Mouse (Mus musculus) lung, embryonic 16.5 days (tissue): ENCODE data around the gene Rab30. TPM values are rescaled to one million over a fixed set of nuclear protein-coding genes. Genes with fewer than 3 reads are reported as not detected.

Experiments used
- ATAC-seq: fragments of 200-750 bp; cut with Nextera tagmentation; 2 replicates; pipeline ENCODE4 v1.8.0; 2017; ENCODE audit warnings: low read depth, mild to moderate bottlenecking, moderate library complexity
- H3K27ac ChIP-seq: fragments of 300-500 bp; sonication (generic); 2 replicates; pipeline ENCODE4 v1.5.1; 2014; ENCODE audit warnings: mild to moderate bottlenecking, control low read depth, low read length
- H3K27me3 ChIP-seq: fragments of 300-500 bp; sonication (generic); 2 replicates; pipeline ENCODE4 v1.6.1; 2014; ENCODE audit warnings: low read depth, low read length, mixed read lengths; ENCODE audit not compliant: control insufficient read depth, insufficient read depth
- H3K36me3 ChIP-seq: fragments of 300-500 bp; sonication (generic); 2 replicates; pipeline ENCODE4 v1.6.1; 2014; ENCODE audit warnings: low read length; ENCODE audit not compliant: control insufficient read depth, insufficient read depth
- H3K4me1 ChIP-seq: fragments of 300-500 bp; sonication (generic); replicated peaks from 2 replicates; pipeline ENCODE4 v1.6.1; 2014; ENCODE audit warnings: low read length, mixed read lengths; ENCODE audit not compliant: control insufficient read depth, insufficient read depth
- H3K4me2 ChIP-seq: fragments of 300-500 bp; sonication (generic); 2 replicates; pipeline ENCODE4 v1.6.1; 2014; ENCODE audit warnings: low read depth, low read length, control low read depth
- H3K4me3 ChIP-seq: fragments of 300-500 bp; sonication (generic); 2 replicates; pipeline ENCODE4 v1.5.1; 2014; ENCODE audit warnings: mild to moderate bottlenecking, low read length, control low read depth
- H3K9ac ChIP-seq: fragments of 300-500 bp; sonication (generic); 2 replicates; pipeline ENCODE4 v1.6.1; 2014; ENCODE audit warnings: low read length, control low read depth
- H3K9me3 ChIP-seq: fragments of 300-500 bp; sonication (generic); 2 replicates; pipeline ENCODE4 v1.6.1; 2016; ENCODE audit warnings: low read length; ENCODE audit not compliant: control insufficient read depth
- WGBS: fragments of 180-500 bp; shearing (Covaris S2); extraction: QIAGEN DNeasy Blood & Tissue Kit; methylation state at CpG from one replicate; pipeline ENCODE4 v1.1.7; 2014; 5-methylcytosine and 5-hydroxymethylcytosine counted together
- polyA plus RNA-seq: library from polyadenylated mRNA; unstranded; fragments of >200 nt; fragmentation: Nextera tagmentation; extraction: Ambion mirVana; gene quantifications from 2 replicates; pipeline ENCODE4 v1.2.1, GENCODE M21; 2015

The Rab30 gene
- polyA plus RNA-seq: 5.0 and 5.6 TPM in 2 replicates

- peak within 1 kb of the TSS; percentile 86 for H3K4me2 ChIP-seq
- H3K9ac ChIP-seq: peak within 1 kb of the TSS; percentile 86
- peaks cover 6% of the 10 kb centered on the region; the same call in 1 of the 2 replicates for H3K36me3 ChIP-seq
- H3K27ac ChIP-seq: peak within 1 kb of the TSS; percentile 93
- ATAC-seq: peak; percentile 100
- WGBS: under 1% methylated on average over 38 of the region's 38 CpGs
- no peaks in the 10 kb centered on the region for H3K27me3 ChIP-seq
- H3K4me3 ChIP-seq: peak within 1 kb of the TSS; percentile 65
- H3K4me1 ChIP-seq: peaks cover 14% of the 10 kb centered on the region
- no peaks in the 10 kb centered on the region for H3K9me3 ChIP-seq
Measured at GRCm38 (mm10) chr7:92741152-92741860, at the start of gene Rab30. Gene Rab30 (plus strand): TSS chr7:92741603.

- no peaks in the 10 kb centered on the region for H3K36me3 ChIP-seq
- no peaks in the 10 kb centered on the region for H3K4me1 ChIP-seq
- H3K9me3 ChIP-seq: no peaks in the 10 kb centered on the region
- no peak overlapping the region for H3K4me3 ChIP-seq
- H3K27ac ChIP-seq: no peak overlapping the region
- ATAC-seq: no peak
- WGBS: 53% methylated on average over 3 of the region's 3 CpGs
- H3K27me3 ChIP-seq: no peaks in the 10 kb centered on the region
- H3K4me2 ChIP-seq: no peak overlapping the region
- no peak overlapping the region for H3K9ac ChIP-seq
Measured at GRCm38 (mm10) chr7:92696395-92696794, 45.0 kb upstream of the Rab30 start.

- ATAC-seq: no peak
- Histone ChIP-seq H3K27ac (no peak overlapping the region), H3K4me3 (no peak overlapping the region), H3K9me3 (no peaks in the 10 kb centered on the region), H3K9ac (no peak overlapping the region), H3K27me3 (no peaks in the 10 kb centered on the region), H3K4me1 (no peaks in the 10 kb centered on the region), H3K4me2 (no peak overlapping the region), H3K36me3 (no peaks in the 10 kb centered on the region)
- 70% methylated on average over 5 of the region's 5 CpGs for WGBS
Measured at GRCm38 (mm10) chr7:92698770-92699169, 42.6 kb upstream of the Rab30 start.

- H3K9ac ChIP-seq: no peak overlapping the region
- H3K36me3 ChIP-seq: no peaks in the 10 kb centered on the region
- no peaks in the 10 kb centered on the region for H3K27me3 ChIP-seq
- no peaks in the 10 kb centered on the region for H3K9me3 ChIP-seq
- ATAC-seq: no peak
- 66% methylated on average over 1 of the region's 1 CpGs for WGBS
- H3K27ac ChIP-seq: no peak overlapping the region
- no peak overlapping the region for H3K4me2 ChIP-seq
- H3K4me1 ChIP-seq: no peaks in the 10 kb centered on the region
- H3K4me3 ChIP-seq: no peak overlapping the region
Measured at GRCm38 (mm10) chr7:92703661-92704060, 37.7 kb upstream of the Rab30 start.

GRCm38 (mm10) chr7:92705534-92705933, 35.9 kb upstream of the Rab30 start:
- Histone ChIP-seq H3K27ac (no peak overlapping the region), H3K4me1 (no peaks in the 10 kb centered on the region), H3K9me3 (no peaks in the 10 kb centered on the region), H3K4me2 (no peak overlapping the region), H3K4me3 (no peak overlapping the region), H3K27me3 (no peaks in the 10 kb centered on the region), H3K9ac (no peak overlapping the region), H3K36me3 (no peaks in the 10 kb centered on the region)
- WGBS: 58% methylated on average over 2 of the region's 2 CpGs
- no peak for ATAC-seq

GRCm38 (mm10) chr7:92706711-92707110, 34.7 kb upstream of the Rab30 start:
- Histone ChIP-seq H3K36me3 (no peaks in the 10 kb centered on the region), H3K4me1 (no peaks in the 10 kb centered on the region), H3K27ac (no peak overlapping the region), H3K9ac (no peak overlapping the region), H3K9me3 (no peaks in the 10 kb centered on the region), H3K4me2 (no peak overlapping the region), H3K27me3 (no peaks in the 10 kb centered on the region), H3K4me3 (no peak overlapping the region)
- no peak for ATAC-seq
- 54% methylated on average over 12 of the region's 12 CpGs for WGBS

GRCm38 (mm10) chr7:92709573-92709972, 31.8 kb upstream of the Rab30 start:
- WGBS: 21% methylated on average over 2 of the region's 2 CpGs
- Histone ChIP-seq H3K9me3 (no peaks in the 10 kb centered on the region), H3K4me3 (no peak overlapping the region), H3K36me3 (no peaks in the 10 kb centered on the region), H3K27ac (no peak overlapping the region), H3K4me1 (no peaks in the 10 kb centered on the region), H3K4me2 (no peak overlapping the region), H3K27me3 (no peaks in the 10 kb centered on the region), H3K9ac (no peak overlapping the region)
- ATAC-seq: no peak

- WGBS: 70% methylated on average over 3 of the region's 3 CpGs
- no peak overlapping the region for H3K4me2 ChIP-seq
- no peak overlapping the region for H3K27ac ChIP-seq
- no peaks in the 10 kb centered on the region for H3K9me3 ChIP-seq
- H3K9ac ChIP-seq: no peak overlapping the region
- ATAC-seq: no peak
- no peaks in the 10 kb centered on the region for H3K27me3 ChIP-seq
- no peaks in the 10 kb centered on the region for H3K36me3 ChIP-seq
- H3K4me1 ChIP-seq: no peaks in the 10 kb centered on the region
- no peak overlapping the region for H3K4me3 ChIP-seq
Measured at GRCm38 (mm10) chr7:92711593-92711992, 29.8 kb upstream of the Rab30 start.

- Histone ChIP-seq H3K36me3 (no peaks in the 10 kb centered on the region), H3K27ac (no peak overlapping the region), H3K27me3 (no peaks in the 10 kb centered on the region), H3K4me1 (no peaks in the 10 kb centered on the region), H3K4me2 (no peak overlapping the region), H3K9ac (no peak overlapping the region), H3K9me3 (no peaks in the 10 kb centered on the region), H3K4me3 (no peak overlapping the region)
- WGBS: 74% methylated on average over 1 of the region's 1 CpGs
- no peak for ATAC-seq
Measured at GRCm38 (mm10) chr7:92715055-92715454, 26.3 kb upstream of the Rab30 start.
